Mouse (Mus musculus) heart, embryonic 16.5 days (tissue): ENCODE measurements around the gene Rassf3. TPM values are rescaled to one million over a fixed set of nuclear protein-coding genes. Genes with fewer than 3 reads are reported as not detected.

Source experiments
- ATAC-seq: fragments of 200-750 bp; cut with Nextera tagmentation; replicated peaks from 2 replicates; pipeline ENCODE4 v1.8.0; 2017; ENCODE audit warnings: moderate number of reproducible peaks; ENCODE audit not compliant: insufficient read depth, low FRiP score; ENCODE audit errors: extremely low read depth
- H3K27ac ChIP-seq: fragments of 300-500 bp; sonication (generic); 2 replicates; pipeline ENCODE4 v1.5.1; 2014; ENCODE audit warnings: mild to moderate bottlenecking, low read length, control low read depth, moderate library complexity
- H3K27me3 ChIP-seq: fragments of 300-500 bp; sonication (generic); 2 replicates; pipeline ENCODE4 v1.6.1; 2014; ENCODE audit warnings: low read length, mixed read lengths; ENCODE audit not compliant: control insufficient read depth, insufficient read depth
- H3K36me3 ChIP-seq: fragments of 300-500 bp; sonication (generic); 2 replicates; pipeline ENCODE4 v1.6.1; 2014; ENCODE audit not compliant: control insufficient read depth, insufficient read depth
- H3K4me1 ChIP-seq: fragments of 300-500 bp; sonication (generic); 2 replicates; pipeline ENCODE4 v1.6.1; 2014; ENCODE audit warnings: low read length, mixed read lengths; ENCODE audit not compliant: control insufficient read depth, insufficient read depth
- H3K4me2 ChIP-seq: fragments of 300-500 bp; sonication (generic); 2 replicates; pipeline ENCODE4 v1.6.1; 2014; ENCODE audit warnings: low read depth, mild to moderate bottlenecking, control low read depth, low read length
- H3K4me3 ChIP-seq: fragments of 300-500 bp; sonication (generic); 2 replicates; pipeline ENCODE4 v1.5.1; 2014; ENCODE audit warnings: mild to moderate bottlenecking, control low read depth, low read length
- H3K9ac ChIP-seq: fragments of 300-500 bp; sonication (generic); 2 replicates; pipeline ENCODE4 v1.6.1; 2014; ENCODE audit warnings: low read length, control low read depth
- H3K9me3 ChIP-seq: fragments of 300-500 bp; sonication (generic); replicated peaks from 2 replicates; pipeline ENCODE4 v1.6.1; 2016; ENCODE audit warnings: low read length; ENCODE audit not compliant: control insufficient read depth
- WGBS: fragments of 180-500 bp; shearing (Covaris S2); extraction: QIAGEN DNeasy Blood & Tissue Kit; methylation state at CpG from one replicate; pipeline ENCODE4 v1.1.7; 2014; 5-methylcytosine and 5-hydroxymethylcytosine counted together
- polyA plus RNA-seq: library from polyadenylated mRNA; unstranded; fragments of >200 nt; fragmentation: Nextera tagmentation; extraction: Ambion mirVana; gene quantifications from 2 replicates; pipeline ENCODE4 v1.2.1, GENCODE M21; 2015

The Rassf3 gene
- polyA plus RNA-seq, 1 experiment from 2014 or later, result 24.1 TPM

DNA sequence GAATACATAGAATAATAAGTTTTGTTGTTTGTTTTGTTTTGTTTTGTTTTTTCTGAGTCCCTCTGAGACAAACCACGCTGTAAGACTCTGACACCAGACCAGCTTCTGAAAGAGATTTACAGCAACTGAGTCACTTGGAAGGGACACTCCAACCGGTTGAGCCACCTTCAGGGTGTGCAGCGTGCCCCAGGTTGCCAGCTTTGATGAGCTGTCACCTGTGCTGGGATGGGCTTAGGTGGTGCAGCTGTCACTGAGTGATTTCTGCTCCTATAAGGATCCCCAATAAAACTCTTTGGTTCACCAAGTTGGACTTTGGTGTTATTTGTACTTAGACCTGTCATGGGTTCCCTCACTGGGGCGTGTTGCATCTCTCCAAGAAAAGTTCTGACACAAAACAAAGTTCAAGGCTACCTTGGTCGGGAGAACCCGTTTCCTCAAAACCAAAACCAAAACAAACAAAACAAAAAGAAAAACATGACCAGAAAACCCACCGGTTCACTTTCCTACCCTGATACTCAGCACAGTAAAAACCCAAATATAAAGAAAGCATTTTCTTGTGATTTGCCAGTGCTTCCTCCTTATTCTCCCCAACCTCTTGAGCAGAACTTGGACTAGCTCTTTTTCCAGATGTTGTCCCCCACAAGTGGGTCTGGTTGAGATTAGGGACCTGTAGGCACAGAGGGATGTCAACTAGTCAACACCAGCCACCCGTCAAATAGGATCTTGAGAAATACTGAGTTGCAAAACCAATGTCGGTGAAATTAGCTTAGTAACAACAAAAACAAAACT, 17.4 kb upstream of the Rassf3 start:
- no peak overlapping the region for H3K4me3 ChIP-seq
- H3K4me2 ChIP-seq, result no peak overlapping the region
- H3K4me1 ChIP-seq, result peaks cover 8% of the 10 kb centered on the region; the same call in 1 of the 2 replicates
- H3K27ac ChIP-seq, result no peak overlapping the region
- ATAC-seq, result no peak
- H3K36me3 ChIP-seq, result no peaks in the 10 kb centered on the region
- no peaks in the 10 kb centered on the region for H3K9me3 ChIP-seq
- H3K9ac ChIP-seq, result no peak overlapping the region
- H3K27me3 ChIP-seq, result no peaks in the 10 kb centered on the region
- 63% methylated on average over 9 of the region's 9 CpGs for WGBS

DNA sequence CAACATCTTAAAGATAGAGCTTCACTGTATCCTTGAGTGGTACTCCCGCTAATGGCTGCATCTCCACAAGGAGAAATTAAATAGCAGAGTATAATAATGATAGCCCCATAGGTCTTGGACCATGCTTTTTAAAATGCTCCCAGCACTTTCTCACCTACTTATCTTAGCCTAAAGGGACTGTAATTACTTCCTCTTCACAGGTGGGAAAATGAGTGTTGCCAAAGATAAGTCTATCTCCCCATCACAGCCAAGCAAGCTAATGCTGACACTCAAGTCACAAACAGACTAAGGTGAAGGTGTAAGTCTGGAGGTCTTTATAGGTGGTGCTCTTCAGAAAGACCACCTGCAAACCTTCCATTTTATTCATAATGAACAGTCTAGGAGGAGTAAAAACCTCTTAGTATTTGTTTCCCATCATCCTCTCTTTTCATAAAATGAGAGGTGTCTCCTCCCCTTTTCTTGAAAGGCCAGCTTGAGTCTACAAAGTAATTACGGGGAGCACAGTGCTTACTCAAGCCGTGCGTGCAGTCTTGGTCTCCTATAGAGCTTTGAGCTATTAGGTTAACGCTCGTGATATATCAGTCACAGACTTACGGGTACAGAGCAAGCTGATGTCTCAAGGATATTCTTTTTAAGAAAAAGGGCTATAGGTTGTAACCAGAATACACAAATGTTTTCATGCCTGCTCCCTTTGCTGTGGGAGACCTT, 16.6 kb upstream of the Rassf3 start:
- no peak overlapping the region for H3K9ac ChIP-seq
- H3K4me2 ChIP-seq, result no peak overlapping the region
- 0 out of 2 replicates have a peak, but pooled peaks cover 5% of the 10 kb centered on the region for H3K4me1 ChIP-seq
- no peaks in the 10 kb centered on the region for H3K9me3 ChIP-seq
- ATAC-seq, result no peak
- H3K4me3 ChIP-seq, result no peak overlapping the region
- no peaks in the 10 kb centered on the region for H3K36me3 ChIP-seq
- H3K27me3 ChIP-seq, result no peaks in the 10 kb centered on the region
- no peak overlapping the region for H3K27ac ChIP-seq
- 82% methylated on average over 7 of the region's 7 CpGs for WGBS

DNA sequence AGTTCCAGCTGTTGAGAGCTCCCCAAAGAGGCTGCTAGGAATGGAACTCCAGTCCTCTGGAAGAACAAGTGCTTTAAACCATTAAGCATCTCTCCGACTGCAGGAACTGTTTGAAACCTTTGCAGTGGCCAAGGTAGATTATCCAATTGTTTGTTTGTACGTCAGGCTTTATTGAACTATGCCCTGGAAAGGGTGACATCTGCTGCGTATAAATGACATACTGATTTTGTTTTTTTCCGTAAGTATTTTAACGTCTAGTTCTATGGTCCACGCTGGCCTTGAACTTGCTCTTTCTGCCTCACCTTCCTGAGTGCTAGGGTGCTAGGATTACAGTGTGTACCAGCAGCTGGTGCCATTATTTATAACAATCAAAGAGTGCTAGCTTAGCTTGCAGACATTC, 13.8 kb upstream of the Rassf3 start:
- 95% methylated on average over 6 of the region's 6 CpGs for WGBS
- no peak overlapping the region for H3K27ac ChIP-seq
- no peak for ATAC-seq

DNA sequence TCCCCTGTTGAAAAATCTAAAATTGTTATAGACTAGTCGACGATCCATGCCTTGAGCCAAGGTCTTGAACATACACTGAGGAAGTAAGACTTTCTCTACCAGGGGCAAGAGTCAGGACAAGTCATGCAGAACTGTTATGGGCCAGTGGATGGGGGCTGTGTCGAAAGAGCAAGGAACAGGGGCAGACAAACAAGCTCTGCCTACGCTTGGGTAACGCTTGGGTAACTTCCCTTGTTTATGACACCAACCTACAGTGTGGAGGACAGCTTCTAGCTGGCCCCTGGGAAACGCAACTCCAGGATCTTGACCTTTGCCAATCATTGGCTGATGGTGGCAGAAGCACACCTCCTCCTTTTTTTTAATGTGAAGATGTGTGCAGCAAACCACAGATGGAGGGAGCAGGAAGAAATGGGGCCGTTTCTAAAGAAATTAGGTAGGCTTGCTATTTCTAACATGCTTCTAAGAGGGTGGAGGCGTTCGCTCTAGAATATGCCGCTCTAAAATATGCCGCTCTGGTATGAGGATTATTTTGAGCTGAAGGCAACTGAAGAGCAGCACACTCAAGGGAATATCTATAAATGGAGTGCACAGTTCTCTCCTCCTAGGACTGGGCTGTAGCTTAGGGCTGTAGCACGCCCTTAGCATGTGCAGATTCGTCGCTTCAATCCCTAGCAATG, 12.6 kb upstream of the Rassf3 start:
- H3K9ac ChIP-seq, result no peak overlapping the region
- H3K9me3 ChIP-seq, result no peaks in the 10 kb centered on the region
- no peaks in the 10 kb centered on the region for H3K36me3 ChIP-seq
- no peaks in the 10 kb centered on the region for H3K27me3 ChIP-seq
- peak overlapping the region; percentile 61; the same call in 1 of the 2 replicates for H3K27ac ChIP-seq
- H3K4me3 ChIP-seq, result no peak overlapping the region
- 0 out of 2 replicates have a peak, but pooled peaks cover 5% of the 10 kb centered on the region for H3K4me1 ChIP-seq
- 64% methylated on average over 14 of the region's 14 CpGs for WGBS
- no peak overlapping the region for H3K4me2 ChIP-seq
- ATAC-seq, result peak; percentile 58

More for the DNA sequence above, 13.8 kb upstream of the Rassf3 start:
- no peak overlapping the region for H3K4me2 ChIP-seq
- no peaks in the 10 kb centered on the region for H3K36me3 ChIP-seq
- no peaks in the 10 kb centered on the region for H3K9me3 ChIP-seq
- no peaks in the 10 kb centered on the region for H3K27me3 ChIP-seq
- H3K9ac ChIP-seq, result no peak overlapping the region
- H3K4me3 ChIP-seq, result no peak overlapping the region
- 0 out of 2 replicates have a peak, but pooled peaks cover 5% of the 10 kb centered on the region for H3K4me1 ChIP-seq

DNA sequence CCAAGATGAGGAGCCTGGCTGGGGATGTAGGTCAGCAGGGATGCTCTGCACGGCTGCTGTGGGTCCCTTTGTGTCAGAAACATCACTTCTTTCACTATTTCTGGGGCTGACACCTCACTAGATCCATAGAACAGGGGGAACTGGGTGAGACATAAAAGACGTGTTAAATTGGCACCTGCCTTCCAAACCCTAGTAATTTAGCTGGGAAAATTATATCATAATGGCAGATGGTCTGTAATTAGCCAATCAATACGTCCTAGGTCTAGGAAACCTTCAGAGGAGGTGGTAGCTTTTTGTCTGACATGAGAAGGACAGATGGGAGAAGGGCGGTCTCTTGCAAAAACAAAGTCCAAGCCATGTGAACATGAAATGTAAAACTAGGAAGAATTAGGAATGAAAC, 11.6 kb upstream of the Rassf3 start:
- Histone ChIP-seq H3K4me1 (0 out of 2 replicates have a peak, but pooled peaks cover 5% of the 10 kb centered on the region), H3K9ac (no peak overlapping the region), H3K4me2 (no peak overlapping the region), H3K27ac (no peak overlapping the region), H3K27me3 (no peaks in the 10 kb centered on the region), H3K4me3 (no peak overlapping the region), H3K9me3 (no peaks in the 10 kb centered on the region), H3K36me3 (no peaks in the 10 kb centered on the region)
- WGBS, result 79% methylated on average over 4 of the region's 4 CpGs
- ATAC-seq, result no peak

DNA sequence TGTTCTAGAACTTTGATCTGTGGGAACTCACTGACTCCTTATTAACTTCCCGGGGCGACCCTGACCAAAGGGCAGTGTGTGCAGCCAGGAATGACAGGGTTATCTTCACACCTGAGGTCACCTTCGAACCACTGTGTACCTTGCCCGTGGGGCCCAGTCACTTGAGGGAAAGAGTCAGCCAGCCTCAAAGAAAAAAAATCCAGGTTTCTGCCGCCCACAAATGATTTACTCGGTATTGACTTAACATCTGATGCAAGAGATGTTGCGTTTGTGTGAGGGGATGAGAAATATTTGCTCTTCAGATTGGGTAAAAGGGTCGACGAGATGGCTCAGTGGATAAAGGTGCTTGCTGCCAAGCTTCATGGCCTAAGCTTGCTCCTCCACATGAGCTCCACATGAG, 10.2 kb upstream of the Rassf3 start:
- no peak for ATAC-seq
- 76% methylated on average over 9 of the region's 9 CpGs for WGBS
- H3K36me3 ChIP-seq, result no peaks in the 10 kb centered on the region

DNA sequence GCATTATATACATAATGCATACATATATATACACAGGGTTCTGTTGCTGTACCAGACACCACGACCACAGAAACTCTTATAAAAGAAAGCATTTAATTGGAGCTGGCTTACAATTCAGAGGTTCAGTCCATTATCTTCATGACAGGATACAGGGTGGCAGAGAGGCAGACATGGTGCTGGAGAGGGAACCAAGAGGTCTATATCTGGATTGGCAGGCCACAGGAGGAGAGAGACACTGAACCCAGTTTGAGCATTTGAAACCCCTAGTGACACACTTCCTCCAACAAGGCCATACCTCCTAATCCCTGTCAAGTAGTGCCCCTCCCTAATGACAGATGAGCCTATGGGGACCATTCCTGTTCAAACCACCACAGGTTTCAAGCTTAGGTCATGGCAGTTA, 7.2 kb upstream of the Rassf3 start:
- ATAC-seq, result no peak
- Histone ChIP-seq H3K4me2 (no peak overlapping the region), H3K9me3 (no peaks in the 10 kb centered on the region), H3K36me3 (no peaks in the 10 kb centered on the region), H3K4me1 (no peaks in the 10 kb centered on the region), H3K9ac (no peak overlapping the region), H3K4me3 (no peak overlapping the region), H3K27me3 (no peaks in the 10 kb centered on the region), H3K27ac (no peak overlapping the region)
- WGBS, result 55% methylated on average over 1 of the region's 1 CpGs

More for the DNA sequence above, 10.2 kb upstream of the Rassf3 start:
- H3K4me1 ChIP-seq, result 0 out of 2 replicates have a peak, but pooled peaks cover 5% of the 10 kb centered on the region
- H3K4me2 ChIP-seq, result no peak overlapping the region
- no peaks in the 10 kb centered on the region for H3K27me3 ChIP-seq
- H3K4me3 ChIP-seq, result no peak overlapping the region
- H3K9me3 ChIP-seq, result no peaks in the 10 kb centered on the region
- no peak overlapping the region for H3K9ac ChIP-seq
- H3K27ac ChIP-seq, result no peak overlapping the region

DNA sequence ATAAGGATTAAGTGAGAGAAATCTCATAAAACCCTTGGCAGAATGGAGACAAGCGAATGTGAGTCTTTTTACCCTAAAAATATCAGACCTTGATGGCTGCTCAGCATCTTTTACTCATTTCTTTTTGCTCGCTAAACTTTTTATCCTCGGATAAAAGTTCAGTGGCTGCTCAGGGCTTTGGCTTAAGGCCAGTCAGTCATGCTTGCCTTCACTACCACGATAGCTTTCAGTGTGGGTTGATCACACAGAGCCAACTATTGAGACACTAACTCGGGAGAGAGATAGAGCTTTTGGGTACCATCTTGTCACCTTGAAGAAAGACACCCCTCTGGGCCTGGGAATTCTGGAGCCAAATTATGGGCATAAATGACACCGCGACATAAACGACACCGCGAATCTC, 5.0 kb upstream of the Rassf3 start:
- Histone ChIP-seq H3K4me2 (no peak overlapping the region), H3K27me3 (no peaks in the 10 kb centered on the region), H3K36me3 (no peaks in the 10 kb centered on the region), H3K9me3 (no peaks in the 10 kb centered on the region), H3K9ac (no peak overlapping the region), H3K4me3 (no peak overlapping the region), H3K27ac (no peak overlapping the region), H3K4me1 (peaks cover 8% of the 10 kb centered on the region)
- WGBS, result 80% methylated on average over 10 of the region's 10 CpGs
- ATAC-seq, result no peak

DNA sequence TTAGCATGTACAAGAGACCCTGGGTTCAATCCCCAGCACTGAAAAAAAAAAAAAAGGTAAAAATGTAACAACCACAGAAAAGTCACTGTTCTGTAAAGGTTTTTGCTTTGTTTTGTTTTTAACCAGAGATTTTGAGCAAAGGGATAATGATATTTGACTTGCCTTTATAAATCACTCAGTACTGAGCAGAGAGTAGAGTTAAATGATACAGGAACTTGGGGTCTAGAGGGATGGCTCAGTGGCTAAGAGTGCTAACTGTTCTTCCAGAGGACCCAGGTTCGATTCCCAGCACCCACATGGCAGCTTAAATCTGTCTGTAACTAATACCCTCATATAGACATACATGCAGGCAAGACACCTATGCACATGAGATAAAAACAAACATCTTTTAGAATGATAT, 3.8 kb upstream of the Rassf3 start:
- 81% methylated on average over 1 of the region's 1 CpGs for WGBS
- no peaks in the 10 kb centered on the region for H3K27me3 ChIP-seq
- H3K9ac ChIP-seq, result no peak overlapping the region
- no peak overlapping the region for H3K27ac ChIP-seq
- H3K9me3 ChIP-seq, result no peaks in the 10 kb centered on the region
- H3K36me3 ChIP-seq, result no peaks in the 10 kb centered on the region
- no peak overlapping the region for H3K4me3 ChIP-seq
- H3K4me2 ChIP-seq, result no peak overlapping the region
- H3K4me1 ChIP-seq, result peaks cover 8% of the 10 kb centered on the region
- no peak for ATAC-seq
